Mouse (Mus musculus) heart, postnatal 0 days (tissue): ENCODE results near the gene Kcnk2.

Source experiments
- CTCF ChIP-seq: IDR thresholded peaks from 2 replicates; pipeline ENCODE4 v1.5.1; 2016; ENCODE audit warnings: antibody characterized with exemption, control low read depth, low read depth
- EP300 ChIP-seq: IDR thresholded peaks from 2 replicates; pipeline ENCODE4 v1.6.1; 2016; ENCODE audit warnings: antibody characterized with exemption, low read depth

DNA sequence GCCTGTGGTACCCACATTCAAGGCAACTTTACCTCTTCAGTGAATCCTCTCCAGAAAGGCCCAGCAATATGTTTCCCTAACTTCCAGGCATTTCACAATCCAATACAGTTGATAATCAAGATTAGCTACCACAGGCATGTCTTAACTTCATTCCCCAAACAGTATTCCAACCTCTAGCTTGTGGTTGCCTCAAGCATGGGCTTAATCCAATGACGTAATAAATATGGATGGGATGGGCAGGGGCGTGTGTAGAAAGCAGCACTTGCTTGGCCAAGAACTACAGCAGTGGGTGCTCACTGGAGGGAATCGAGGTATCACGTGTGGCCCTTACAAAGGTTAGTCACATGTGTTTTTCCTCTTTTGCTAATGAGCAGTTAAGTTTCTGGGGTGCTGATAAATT, 34.4 kb downstream of the Kcnk2 start:
- no peak for TF ChIP-seq CTCF
- no peak for TF ChIP-seq EP300
